Mouse (Mus musculus) adrenal gland, adult 8-10 months (tissue): Measurements from ENCODE around the gene Wars. TPM values are rescaled to one million over a fixed set of nuclear protein-coding genes. Genes with fewer than 3 reads are reported as not detected.

Experiments used
- DNase-seq: peaks from one replicate; pipeline ENCODE4 v3.0.0; 2022
- microRNA-seq, 2 experiments: library from miRNA; unstranded; fragments of <30 nt; microRNA quantifications; one replicate each; pipeline ENCODE4 v1.2.0; 2022
- total RNA-seq, 4 experiments: library from RNA; stranded (reverse); gene quantifications; 2 replicates each; pipeline ENCODE4 v1.2.4; 2022

The Wars gene
- total RNA-seq, 4 experiments from 2014 or later, result 63.1 to 70.0 (median 66.8) TPM

DNA sequence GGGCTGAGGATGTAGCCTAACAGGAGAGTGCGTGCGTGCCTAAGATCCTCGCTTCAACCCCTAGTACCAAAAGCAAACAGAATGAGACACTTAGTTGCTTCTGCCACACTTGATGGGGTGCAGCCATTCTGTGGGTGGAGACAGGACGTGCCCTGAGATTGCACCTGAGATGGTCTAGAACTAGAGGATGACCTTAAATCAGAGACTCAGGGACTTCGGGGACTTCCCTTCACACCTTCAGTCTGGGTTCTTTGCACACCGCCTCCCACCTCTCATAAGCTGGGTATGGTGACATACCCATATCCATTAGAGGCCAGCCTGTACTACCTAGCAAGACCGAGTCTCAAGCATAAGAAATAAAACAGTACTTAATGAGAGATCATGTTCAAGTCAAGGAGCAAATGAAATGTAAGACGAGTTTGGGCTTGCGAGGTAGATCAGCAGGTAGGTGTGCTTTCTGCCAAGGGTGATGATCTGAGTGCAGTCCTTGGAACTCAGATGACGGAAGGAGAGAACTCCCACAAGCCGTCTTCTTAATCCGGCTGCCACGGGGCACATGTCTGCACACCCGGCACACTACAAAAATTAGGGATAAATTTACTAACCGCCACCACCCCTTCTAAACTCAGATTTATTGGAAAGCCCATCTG is 69.6 kb downstream of the Wars start:
- DNase-seq, result no peak

DNA sequence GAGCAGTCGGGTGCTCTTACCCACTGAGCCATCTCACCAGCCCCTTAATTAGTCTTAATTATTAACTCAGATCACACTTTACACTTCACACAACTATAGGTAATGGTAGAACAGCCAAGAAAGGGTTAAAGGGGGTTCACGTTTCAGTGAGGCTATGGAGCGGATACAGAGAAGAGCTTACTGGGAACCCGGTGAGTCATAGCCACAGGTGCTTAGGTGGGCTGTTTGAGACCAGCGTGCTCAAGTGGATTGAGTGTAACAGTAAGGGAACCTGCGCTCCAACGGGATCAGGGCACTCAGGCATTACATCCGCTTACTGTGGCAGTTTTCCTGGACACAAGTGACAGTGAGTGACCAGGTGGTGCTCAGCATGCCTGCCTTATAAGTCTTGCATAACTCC is 70.9 kb downstream of the Wars start:
- DNase-seq, result no peak

DNA sequence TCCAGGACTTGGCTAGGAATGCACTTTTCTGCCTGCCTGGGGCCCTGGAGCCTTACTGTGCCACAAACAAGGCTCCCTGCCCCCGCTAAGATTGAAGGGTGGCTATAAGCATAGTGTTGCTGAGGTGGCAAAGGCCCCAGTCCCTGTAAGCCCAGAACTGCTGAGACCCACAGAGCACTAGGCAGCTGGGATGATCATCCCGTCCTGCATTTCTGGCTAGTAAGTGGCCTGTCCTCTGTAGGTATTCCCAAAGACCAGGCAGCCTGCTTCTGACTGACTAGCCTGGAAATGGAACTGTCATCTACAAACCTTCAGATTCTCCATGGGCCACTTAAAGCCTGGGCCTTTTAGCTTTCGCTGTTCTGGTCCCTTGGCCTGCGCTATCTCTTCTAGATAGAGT is 73.5 kb downstream of the Wars start:
- DNase-seq, result no peak

DNA sequence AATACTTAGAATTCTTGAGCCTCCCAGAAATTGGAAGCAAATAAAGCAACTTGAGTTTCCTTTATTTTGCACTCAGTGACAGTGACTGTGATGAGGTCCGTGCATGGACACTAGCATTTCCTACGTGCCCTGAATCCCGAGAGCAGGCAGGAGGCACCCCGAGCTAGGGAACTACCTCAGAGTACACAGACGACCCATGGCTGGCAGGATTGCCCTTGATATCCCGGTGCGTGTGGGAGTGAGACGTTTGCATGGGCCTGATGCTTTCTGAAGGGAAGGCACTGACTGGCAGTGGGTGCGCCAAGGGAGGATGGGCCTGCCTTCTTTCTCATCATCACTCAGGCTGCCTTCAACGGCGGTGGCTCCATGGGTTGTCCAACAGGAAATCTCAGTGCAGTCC is 77.4 kb downstream of the Wars start:
- no peak for DNase-seq

DNA sequence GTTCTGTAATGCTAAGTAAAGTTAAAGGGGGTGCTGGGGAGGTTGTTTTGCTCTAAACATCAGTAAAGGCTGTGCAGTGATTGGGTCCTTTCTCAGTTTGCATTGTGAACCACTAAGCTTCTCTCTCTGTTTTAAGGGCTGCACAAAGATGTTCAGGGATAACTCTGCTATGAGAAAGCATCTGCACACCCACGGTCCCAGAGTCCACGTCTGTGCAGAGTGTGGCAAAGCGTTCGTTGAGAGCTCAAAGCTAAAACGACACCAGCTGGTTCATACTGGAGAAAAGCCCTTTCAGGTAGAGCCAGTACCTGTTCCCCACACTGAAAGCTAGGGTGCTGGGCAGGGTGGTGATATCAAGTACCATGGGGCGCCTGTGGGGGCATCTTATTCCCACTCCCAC is 79.5 kb downstream of the Wars start:
- DNase-seq, result no peak

DNA sequence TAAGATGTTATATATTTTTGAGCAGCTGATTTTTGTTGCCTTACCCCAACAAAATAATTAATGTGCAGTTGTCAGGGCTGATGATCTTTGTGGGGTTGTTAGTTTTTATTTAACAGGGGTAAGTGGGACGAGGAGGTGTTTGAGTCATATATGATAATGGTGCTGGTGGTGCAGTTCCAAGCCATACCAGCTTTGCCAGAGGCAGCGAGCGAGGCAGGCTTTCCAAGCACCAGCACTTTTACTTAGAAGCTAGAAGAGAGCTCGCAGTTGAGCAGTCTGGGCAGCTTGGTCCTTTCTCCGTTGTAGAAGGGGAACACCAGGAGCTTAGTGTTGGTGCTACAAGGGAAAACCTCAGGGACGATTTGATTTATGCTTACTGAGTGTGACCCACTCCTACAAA is 81.5 kb downstream of the Wars start:
- DNase-seq, result no peak

DNA sequence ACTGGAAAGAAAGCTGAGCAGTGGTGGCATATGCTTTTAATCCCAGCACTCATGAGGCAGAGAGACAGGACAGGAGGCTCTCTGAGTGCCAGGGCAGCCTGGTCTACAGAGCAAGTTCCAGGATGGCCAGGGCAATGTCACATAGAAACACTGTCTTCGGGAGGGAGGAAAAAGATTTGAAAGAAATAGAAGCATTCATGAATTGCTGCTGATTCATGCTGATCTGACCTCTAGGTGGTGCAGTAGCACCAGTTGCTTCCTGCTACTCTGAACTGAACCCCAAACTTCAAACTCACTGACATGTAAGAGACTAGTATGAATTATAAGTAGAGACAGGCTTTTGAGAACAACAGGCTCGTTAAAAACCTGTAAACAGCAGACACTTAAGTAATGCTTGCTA is 82.8 kb downstream of the Wars start:
- no peak for DNase-seq

DNA sequence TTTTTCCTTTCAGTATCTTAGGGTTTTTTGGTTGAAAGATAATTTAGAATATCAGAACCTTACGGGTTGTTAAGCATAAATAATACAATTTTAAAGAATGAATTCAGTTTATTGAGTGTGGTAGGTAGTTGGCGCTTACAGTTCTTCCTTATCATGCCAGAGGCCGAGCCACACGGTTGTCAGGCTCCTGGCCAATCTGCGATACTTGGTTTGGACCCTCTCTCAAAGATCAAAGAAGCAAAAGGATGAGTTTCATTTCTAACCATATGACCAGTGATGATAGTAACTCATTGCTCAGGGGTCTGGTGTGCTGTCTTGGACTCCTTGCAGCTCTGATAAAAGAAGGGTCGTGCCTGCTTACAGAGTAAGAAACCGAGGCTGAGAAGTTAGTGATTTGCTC is 83.7 kb downstream of the Wars start:
- no peak for DNase-seq

Small RNA genes within 50 kb of the gene (microRNA-seq; reads per million reads assigned to microRNA genes)
- 29.6 to 88.0 reads per million in 2 experiments for gene Mir345

Other genes with a start within 250 kb of the Wars start
- not detected for gene Degs2, start 191.9 kb downstream of the Wars start, total RNA-seq
- gene Yy1, start 101.2 kb downstream of the Wars start, total RNA-seq, result 10 to 100 TPM; 65.4 to 76.7 (median 70.7) TPM
- gene Slc25a29, start 58.3 kb downstream of the Wars start, total RNA-seq, result 10 to 100 TPM; 19.8 to 29.4 (median 23.8) TPM
- 10 to 100 TPM; 10.2 to 14.0 (median 12.2) TPM for gene Slc25a47, start 58.1 kb downstream of the Wars start, total RNA-seq
- 1 to 10 TPM; 8.1 to 9.6 (median 8.4) TPM for gene Wdr25, start 543 bp downstream of the Wars start, total RNA-seq
- 1 to 10 TPM; 2.4 to 8.2 (median 4.5) TPM for gene Begain, start 174.0 kb upstream of the Wars start, total RNA-seq